Mouse (Mus musculus) fibroblast of lung, adult 2 months (primary cell): ENCODE data around the gene Srrm3.
A peak's percentile ranks its signal among the peaks of the same experiment; 100 is the strongest.

Source experiments
- DNase-seq: peaks from one replicate; pipeline ENCODE4 v3.0.0-alpha.2; 2011; ENCODE audit warnings: low read depth

Srrm3 gene

GRCm38 (mm10) chr5:135870505-135870904 is 63.8 kb downstream of the Srrm3 start:
- no peak for DNase-seq

GRCm38 (mm10) chr5:135872996-135873395 is 66.3 kb downstream of the Srrm3 start:
- DNase-seq, result no peak

GRCm38 (mm10) chr5:135873753-135874152 is 67.1 kb downstream of the Srrm3 start:
- no peak for DNase-seq

- DNase-seq, result peak; percentile 67
Measured at GRCm38 (mm10) chr5:135877180-135877579, 70.5 kb downstream of the Srrm3 start.

- peak; percentile 51 for DNase-seq
Measured at GRCm38 (mm10) chr5:135877831-135878231, 71.1 kb downstream of the Srrm3 start.

GRCm38 (mm10) chr5:135879449-135880158 is 72.9 kb downstream of the Srrm3 start:
- DNase-seq, result peak; percentile 96

GRCm38 (mm10) chr5:135884641-135885040 is 78.0 kb downstream of the Srrm3 start:
- no peak for DNase-seq

GRCm38 (mm10) chr5:135887675-135888102 is 81.0 kb downstream of the Srrm3 start, which contains the start of gene Hspb1:
Gene Hspb1 (plus strand): TSS chr5:135887919.
- peak; percentile 78 for DNase-seq

- DNase-seq, result no peak
Measured at GRCm38 (mm10) chr5:135888405-135889215, 81.9 kb downstream of the Srrm3 start.

GRCm38 (mm10) chr5:135890323-135890722 is 83.6 kb downstream of the Srrm3 start:
- no peak for DNase-seq

GRCm38 (mm10) chr5:135890920-135891319 is 84.2 kb downstream of the Srrm3 start:
- DNase-seq, result no peak

GRCm38 (mm10) chr5:135892589-135893351 is 86.1 kb downstream of the Srrm3 start:
- DNase-seq, result no peak

GRCm38 (mm10) chr5:135894958-135895357 is 88.3 kb downstream of the Srrm3 start:
- no peak for DNase-seq

- no peak for DNase-seq
Measured at GRCm38 (mm10) chr5:135898028-135898427, 91.3 kb downstream of the Srrm3 start.

- DNase-seq, result no peak
Measured at GRCm38 (mm10) chr5:135898995-135899394, 92.3 kb downstream of the Srrm3 start.

- DNase-seq, result no peak
Measured at GRCm38 (mm10) chr5:135899833-135900232, 93.1 kb downstream of the Srrm3 start.

GRCm38 (mm10) chr5:135900701-135901100 is 94.0 kb downstream of the Srrm3 start:
- no peak for DNase-seq

- no peak for DNase-seq
Measured at GRCm38 (mm10) chr5:135901354-135902095, 94.8 kb downstream of the Srrm3 start.

- no peak for DNase-seq
Measured at GRCm38 (mm10) chr5:135903058-135903457, 96.4 kb downstream of the Srrm3 start.

GRCm38 (mm10) chr5:135903551-135904151 is 97.0 kb downstream of the Srrm3 start:
- DNase-seq, result no peak

GRCm38 (mm10) chr5:135904259-135904658 is 97.6 kb downstream of the Srrm3 start:
- DNase-seq, result no peak
